Mouse (Mus musculus) bone marrow, adult 2 months (tissue): ENCODE measurements at regions not wholly inside any gene's neighbourhood (a gene's known extent, or its start where the extent isn't known, plus 50 kb on each side); places are given as distances from the start of the nearest gene placed in this dataset.

Experiments used
- CTCF ChIP-seq: fragments of 200-500 bp; IDR thresholded peaks from 2 replicates; pipeline ENCODE4 v1.5.1; 2011; ENCODE audit warnings: low read length, control low read depth; ENCODE audit not compliant: control insufficient read depth, insufficient read depth
- POLR2A ChIP-seq: fragments of 200-500 bp; IDR thresholded peaks from 2 replicates; pipeline ENCODE4 v1.6.1; 2011; ENCODE audit warnings: low read depth, mild to moderate bottlenecking, control low read depth, low read length, borderline replicate concordance; ENCODE audit not compliant: control insufficient read depth

- TF ChIP-seq CTCF (no peak), POLR2A (no peak)
Measured at GRCm38 (mm10) chr6:143614431-143614987, 447.5 kb downstream of the Etnk1 start.
